Mouse (Mus musculus) kidney, adult 2 months (tissue): Measurements from ENCODE around the gene Cacna1g. TPM values are rescaled to one million over a fixed set of nuclear protein-coding genes. Genes with fewer than 3 reads are reported as not detected.

Experiments used
- DNase-seq: peaks from one replicate; pipeline ENCODE4 v3.0.0; 2021
- H3K27ac ChIP-seq: fragments of 200-500 bp; 2 replicates; pipeline ENCODE4 v1.5.1; 2012; ENCODE audit warnings: low read depth, low read length, control low read depth, inconsistent platforms; ENCODE audit not compliant: insufficient read depth
- H3K27me3 ChIP-seq: fragments of 200-500 bp; replicated peaks from 2 replicates; pipeline ENCODE4 v1.6.1; 2012; ENCODE audit warnings: mild to moderate bottlenecking, moderate library complexity, low read length, inconsistent platforms; ENCODE audit not compliant: control insufficient read depth, insufficient read depth
- H3K36me3 ChIP-seq: fragments of 200-500 bp; 2 replicates; pipeline ENCODE4 v1.6.1; 2012; ENCODE audit warnings: mild to moderate bottlenecking, moderate library complexity, low read length, inconsistent platforms; ENCODE audit not compliant: control insufficient read depth, insufficient read depth
- H3K4me1 ChIP-seq: fragments of 200-500 bp; 2 replicates; pipeline ENCODE4 v1.6.1; 2011; ENCODE audit warnings: low read length; ENCODE audit not compliant: control insufficient read depth, insufficient read depth
- H3K4me3 ChIP-seq: fragments of 200-500 bp; 2 replicates; pipeline ENCODE4 v1.5.1; 2011; ENCODE audit warnings: mild to moderate bottlenecking, low read depth, low read length, control low read depth; ENCODE audit not compliant: insufficient read depth
- CTCF ChIP-seq: fragments of 200-500 bp; conservative IDR thresholded peaks from 2 replicates; pipeline ENCODE4 v1.5.1; 2011; ENCODE audit warnings: low read depth, mild to moderate bottlenecking, control low read depth, low read length, moderate library complexity, mixed read lengths; ENCODE audit not compliant: insufficient read depth, insufficient read length
- POLR2A ChIP-seq: fragments of 200-500 bp; IDR thresholded peaks from one replicate; pipeline ENCODE4 v1.6.1; 2011; ENCODE audit warnings: low read depth, low read length, control low read depth
- WGBS: fragments of 180-500 bp; shearing (Covaris S2); methylation state at CpG from one replicate; pipeline ENCODE4 v1.1.7; 2018; 5-methylcytosine and 5-hydroxymethylcytosine counted together
- polyA plus RNA-seq: library from polyadenylated mRNA; depleted of rRNA; stranded (reverse); fragments of >200 nt; gene quantifications from 2 replicates; pipeline ENCODE4 v1.2.3, GENCODE M21; 2012

Cacna1g gene
- polyA plus RNA-seq, 1 experiment: 7.6 TPM

DNA sequence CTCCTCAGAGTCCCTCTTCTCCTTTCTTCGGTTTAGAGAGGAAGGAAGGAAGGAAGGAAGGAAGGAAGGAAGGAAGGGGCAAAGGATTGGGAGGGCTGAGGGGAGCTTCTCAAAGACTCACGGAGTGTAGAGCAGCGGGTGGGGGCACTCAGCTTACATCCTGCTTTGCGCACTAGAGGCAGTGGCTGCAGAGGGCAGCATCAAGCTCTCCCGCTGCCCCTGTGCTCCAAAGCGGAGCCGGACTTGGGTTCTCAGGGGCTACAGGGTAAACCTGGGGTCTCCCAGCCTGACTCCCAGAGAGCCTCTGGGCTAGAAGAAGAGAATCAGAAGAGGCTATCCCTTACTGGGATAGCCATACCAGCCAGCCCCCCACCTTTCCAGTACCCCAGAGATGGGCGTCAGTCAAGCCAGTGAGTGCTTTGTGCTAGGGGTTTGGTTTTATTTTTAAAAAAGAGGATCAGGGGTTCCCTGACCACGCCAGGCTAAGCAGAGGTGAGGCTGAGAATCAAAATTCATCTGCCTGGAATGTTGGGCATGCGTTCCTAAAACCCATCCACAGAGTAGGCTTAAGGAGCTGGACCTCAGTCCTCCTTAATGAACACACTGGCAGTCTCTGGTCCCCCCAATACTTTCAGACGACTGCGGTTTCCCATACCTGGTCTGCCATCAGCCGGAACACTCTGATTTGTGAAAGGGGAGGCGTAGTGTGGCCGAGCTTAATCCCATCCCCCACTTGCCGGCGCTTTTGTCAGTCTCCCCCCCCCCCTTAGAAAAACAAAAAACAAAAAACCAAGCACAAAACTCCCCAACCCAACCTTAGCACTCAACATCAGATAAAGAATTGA is 2.0 kb downstream of the Cacna1g start:
- no peak for DNase-seq
- Histone ChIP-seq H3K27ac (no peak overlapping the region), H3K4me1 (peaks cover 3% of the 10 kb centered on the region; the same call in 1 of the 2 replicates), H3K36me3 (no peaks in the 10 kb centered on the region), H3K27me3 (peaks cover 9% of the 10 kb centered on the region), H3K4me3 (no peak overlapping the region)
- TF ChIP-seq POLR2A: no peak
- TF ChIP-seq CTCF: no peak
- WGBS: 29% methylated on average over 17 of the region's 17 CpGs

DNA sequence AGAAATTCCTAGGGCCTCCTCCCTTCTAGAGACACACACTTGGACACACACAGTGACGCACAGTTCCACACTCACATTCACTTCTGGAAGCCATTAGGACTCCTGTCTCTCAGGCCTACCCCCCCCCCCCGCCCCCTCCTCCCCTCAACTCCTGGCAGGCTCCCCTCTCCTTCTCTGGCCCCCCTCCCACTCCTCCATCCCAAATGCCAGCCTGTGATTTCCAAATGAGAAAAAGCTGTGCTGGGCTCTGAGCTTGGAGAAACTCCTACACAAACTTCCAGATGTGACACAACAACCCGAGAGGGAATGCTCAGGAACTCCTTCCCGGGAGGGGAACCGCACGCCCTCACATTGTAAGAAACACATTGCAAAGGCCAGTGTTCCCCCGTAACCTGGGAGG is 3.6 kb downstream of the Cacna1g start:
- WGBS: 65% methylated on average over 7 of the region's 7 CpGs
- TF ChIP-seq POLR2A: no peak
- no peak for TF ChIP-seq CTCF
- Histone ChIP-seq H3K36me3 (no peaks in the 10 kb centered on the region), H3K4me3 (no peak overlapping the region), H3K4me1 (peaks cover 3% of the 10 kb centered on the region; the same call in 1 of the 2 replicates), H3K27me3 (peaks cover 9% of the 10 kb centered on the region), H3K27ac (no peak overlapping the region)
- DNase-seq: no peak

DNA sequence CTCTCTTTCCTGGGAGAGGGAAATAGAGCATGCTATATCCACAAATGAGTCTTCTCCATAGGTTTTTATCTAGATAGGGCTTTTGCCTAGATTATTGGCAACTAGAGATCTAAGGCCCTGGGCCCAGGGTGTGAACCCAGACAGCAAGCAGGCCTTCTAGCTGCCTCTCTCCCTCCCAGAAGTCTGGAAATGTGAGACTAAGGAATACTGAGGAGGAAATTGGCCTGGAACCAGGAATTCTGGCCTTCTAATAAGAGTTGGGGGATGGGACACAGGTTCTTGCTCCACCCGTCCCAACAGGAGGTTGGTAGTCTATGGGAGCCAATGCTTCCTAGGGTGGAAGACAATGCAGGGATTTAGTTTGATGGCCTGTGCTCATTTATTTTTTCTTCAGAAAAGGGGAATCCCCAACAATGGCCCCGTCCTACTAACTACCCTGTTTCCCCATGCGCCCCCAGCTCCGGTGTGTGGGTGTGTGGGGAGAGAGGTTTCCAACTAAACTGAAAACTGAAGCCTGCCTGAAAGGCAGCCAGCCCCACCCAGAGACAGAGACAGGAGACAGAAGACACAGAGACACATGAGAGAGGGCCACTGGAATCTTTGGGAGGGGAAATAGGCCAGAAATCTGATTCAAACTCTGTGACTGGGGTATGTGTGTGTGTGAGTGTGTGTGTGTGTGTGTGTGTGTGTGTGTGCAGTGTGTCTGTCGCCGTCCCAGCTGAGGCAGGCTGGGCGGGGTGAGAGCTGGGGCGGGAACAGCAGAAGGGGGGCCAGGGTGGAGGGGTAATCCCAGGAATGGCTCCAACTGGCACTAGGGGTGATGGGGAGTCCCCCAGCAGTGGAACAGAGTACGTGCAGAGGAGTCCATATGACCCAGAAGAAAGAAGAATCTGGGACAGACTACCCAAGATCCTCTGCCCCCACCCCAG is 4.6 kb downstream of the Cacna1g start:
- DNase-seq: no peak
- no peak for TF ChIP-seq CTCF
- no peak for TF ChIP-seq POLR2A
- WGBS: 69% methylated on average over 9 of the region's 9 CpGs
- Histone ChIP-seq H3K36me3 (no peaks in the 10 kb centered on the region), H3K27ac (no peak overlapping the region), H3K27me3 (peaks cover 9% of the 10 kb centered on the region), H3K4me3 (no peak overlapping the region), H3K4me1 (peaks cover 3% of the 10 kb centered on the region; the same call in 1 of the 2 replicates)

DNA sequence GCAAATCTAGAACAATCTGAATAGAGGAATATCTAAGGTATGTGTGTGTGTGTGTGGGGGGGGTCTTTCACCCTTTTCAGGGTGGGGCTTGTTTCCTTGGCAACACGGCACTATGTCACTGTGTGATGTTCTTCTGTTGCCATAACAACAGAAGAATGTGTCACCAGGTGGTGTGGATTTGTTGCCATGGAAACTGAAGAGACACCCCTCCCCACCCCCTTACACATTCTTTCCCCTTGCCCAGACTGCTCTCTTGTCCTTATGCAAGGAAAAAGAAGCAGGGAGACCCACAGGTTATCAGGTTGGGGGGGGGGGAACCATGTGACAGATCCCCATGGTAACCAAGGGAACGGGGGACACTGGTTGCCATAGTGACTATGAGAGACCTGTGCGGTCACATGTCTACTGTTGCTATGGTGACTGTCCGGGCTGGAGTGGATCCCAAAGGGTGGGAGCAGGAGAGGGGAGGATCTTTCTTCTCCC is 5.4 kb downstream of the Cacna1g start:
- no peak overlapping the region for H3K4me3 ChIP-seq
- TF ChIP-seq CTCF (no peak), POLR2A (no peak)
- DNase-seq: no peak
- no peak overlapping the region for H3K27ac ChIP-seq
- 59% methylated on average over 4 of the region's 4 CpGs for WGBS
- H3K4me1 ChIP-seq: peaks cover 10% of the 10 kb centered on the region; the same call in 1 of the 2 replicates
- H3K36me3 ChIP-seq: no peaks in the 10 kb centered on the region
- peaks cover 7% of the 10 kb centered on the region for H3K27me3 ChIP-seq

DNA sequence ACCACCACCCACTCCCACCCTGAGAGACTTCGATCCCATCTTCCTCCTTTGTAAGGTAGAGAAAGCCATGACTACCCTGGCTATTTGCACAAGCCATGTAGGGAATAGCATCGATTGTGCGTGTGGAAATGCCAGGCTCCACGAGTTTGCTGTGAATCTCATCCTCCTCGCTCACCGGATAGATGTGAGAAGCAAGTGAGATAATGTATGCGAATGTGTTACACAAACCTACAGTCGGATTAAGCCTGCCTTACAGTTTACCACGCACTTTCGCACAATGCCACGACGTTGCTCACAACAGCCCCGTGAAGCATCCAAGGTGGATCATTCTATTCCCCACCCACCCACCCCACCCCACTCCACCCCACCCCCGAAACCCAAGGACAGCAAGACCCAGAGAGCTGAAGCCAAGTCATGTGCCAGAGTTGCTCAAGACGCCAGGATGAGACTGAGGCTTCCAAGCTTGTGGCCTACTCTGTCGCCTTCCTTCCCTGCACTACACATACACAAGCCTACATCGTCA is 7.6 kb downstream of the Cacna1g start:
- Histone ChIP-seq H3K4me1 (peaks cover 11% of the 10 kb centered on the region; the same call in 1 of the 2 replicates), H3K27me3 (no peaks in the 10 kb centered on the region), H3K36me3 (no peaks in the 10 kb centered on the region), H3K27ac (no peak overlapping the region), H3K4me3 (no peak overlapping the region)
- TF ChIP-seq POLR2A (no peak), CTCF (no peak)
- 91% methylated on average over 17 of the region's 17 CpGs for WGBS
- DNase-seq: no peak

DNA sequence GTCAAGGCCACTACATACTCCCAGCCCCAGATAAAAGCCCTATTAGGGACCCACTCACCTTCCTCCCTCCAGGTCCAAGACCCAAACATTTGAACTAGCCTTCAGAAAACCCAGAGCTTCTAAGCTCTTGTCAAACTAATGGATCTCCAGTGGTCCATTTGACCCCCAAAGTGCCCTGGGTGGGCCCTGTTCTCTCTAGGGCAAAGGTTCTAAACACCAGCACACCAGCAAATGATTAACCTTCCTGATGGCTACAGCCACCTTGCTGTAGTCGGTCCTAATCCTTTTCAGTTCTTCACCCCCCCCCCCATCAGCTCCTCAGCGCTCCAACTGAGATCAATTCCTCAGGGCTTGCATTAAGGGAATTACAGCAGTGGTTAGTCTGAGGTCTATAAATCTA is 9.8 kb downstream of the Cacna1g start:
- H3K4me3 ChIP-seq: no peak overlapping the region
- peaks cover 11% of the 10 kb centered on the region; the same call in 1 of the 2 replicates for H3K4me1 ChIP-seq
- no peaks in the 10 kb centered on the region for H3K36me3 ChIP-seq
- DNase-seq: peak; percentile 63
- H3K27me3 ChIP-seq: no peaks in the 10 kb centered on the region
- TF ChIP-seq CTCF (no peak), POLR2A (no peak)
- 40% methylated on average over 2 of the region's 2 CpGs for WGBS
- H3K27ac ChIP-seq: no peak overlapping the region

DNA sequence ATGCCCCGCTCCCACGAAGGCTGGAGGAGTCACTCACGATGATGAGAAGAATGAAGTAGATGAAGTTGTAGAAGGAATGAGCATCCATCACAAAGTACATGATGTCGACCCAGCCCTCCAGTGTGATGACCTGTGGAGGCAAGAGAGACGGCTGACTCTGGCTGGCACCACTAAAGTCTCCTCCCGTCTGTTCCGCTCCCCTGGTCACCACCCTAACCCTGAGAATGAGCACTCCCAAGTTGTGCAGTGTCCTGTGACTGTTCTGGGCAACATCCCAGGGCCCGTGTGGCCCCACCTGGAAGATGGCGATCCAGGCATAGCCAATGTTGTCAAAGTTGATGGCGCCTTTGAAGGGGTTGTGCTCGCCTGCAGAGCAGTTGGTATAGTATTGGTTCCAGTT is 12.1 kb downstream of the Cacna1g start:
- WGBS: 51% methylated on average over 11 of the region's 11 CpGs
- TF ChIP-seq POLR2A (no peak), CTCF (no peak)
- DNase-seq: peak; percentile 84
- H3K27me3 ChIP-seq: no peaks in the 10 kb centered on the region
- no peak overlapping the region for H3K4me3 ChIP-seq
- peaks cover 11% of the 10 kb centered on the region; the same call in 1 of the 2 replicates for H3K4me1 ChIP-seq
- no peak overlapping the region for H3K27ac ChIP-seq
- no peaks in the 10 kb centered on the region for H3K36me3 ChIP-seq
